Mouse (Mus musculus) retina, adult 2 months (tissue): ENCODE measurements at regions not wholly inside any gene's neighbourhood (a gene's known extent, or its start where the extent isn't known, plus 50 kb on each side); places are given as distances from the start of the nearest gene placed in this dataset.

Source experiments
- DNase-seq: peaks from one replicate; pipeline ENCODE4 v3.0.0-alpha.2; 2012; ENCODE audit warnings: low read depth, low spot score

DNA sequence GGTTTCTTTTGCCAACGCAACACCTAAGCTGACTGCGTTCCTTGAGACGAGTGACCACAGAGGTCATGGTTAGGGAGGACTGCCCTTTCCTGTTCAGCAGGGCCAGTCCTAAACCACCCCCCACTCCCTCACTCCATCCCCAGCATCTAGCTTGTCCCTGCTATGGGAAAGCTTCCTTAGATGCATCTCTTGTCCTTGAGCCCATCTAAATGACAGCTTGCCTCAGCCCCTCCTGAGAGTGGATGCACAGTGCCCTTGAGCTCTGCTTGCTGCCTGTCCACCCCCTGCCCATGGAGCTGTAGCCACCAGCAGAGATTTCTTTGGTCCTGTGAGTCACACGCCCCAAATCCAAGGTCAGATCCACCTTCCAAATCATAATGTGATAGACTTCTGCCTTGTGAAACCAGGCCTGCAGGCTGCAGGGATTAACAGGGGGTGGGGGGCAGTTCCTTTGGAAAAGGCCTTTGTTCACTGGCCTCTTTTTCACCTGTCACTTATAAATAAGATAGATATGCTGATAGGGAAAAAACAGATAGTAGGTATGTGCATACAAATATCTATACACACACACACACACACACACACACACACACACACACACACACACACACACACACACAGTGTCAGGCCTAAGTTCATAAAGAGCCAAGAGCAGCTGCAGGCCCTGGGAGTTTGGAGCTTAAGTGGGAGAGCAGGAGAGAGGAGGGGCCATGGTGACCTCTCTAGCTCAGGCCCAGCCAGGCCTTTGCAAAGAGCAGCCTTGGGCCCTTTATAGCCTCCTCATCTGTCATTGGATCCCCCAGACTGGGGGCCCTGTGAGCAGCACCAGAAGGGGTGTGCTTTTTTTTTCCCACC lies 56.4 kb upstream of the Adra2c start:
- no peak for DNase-seq

DNA sequence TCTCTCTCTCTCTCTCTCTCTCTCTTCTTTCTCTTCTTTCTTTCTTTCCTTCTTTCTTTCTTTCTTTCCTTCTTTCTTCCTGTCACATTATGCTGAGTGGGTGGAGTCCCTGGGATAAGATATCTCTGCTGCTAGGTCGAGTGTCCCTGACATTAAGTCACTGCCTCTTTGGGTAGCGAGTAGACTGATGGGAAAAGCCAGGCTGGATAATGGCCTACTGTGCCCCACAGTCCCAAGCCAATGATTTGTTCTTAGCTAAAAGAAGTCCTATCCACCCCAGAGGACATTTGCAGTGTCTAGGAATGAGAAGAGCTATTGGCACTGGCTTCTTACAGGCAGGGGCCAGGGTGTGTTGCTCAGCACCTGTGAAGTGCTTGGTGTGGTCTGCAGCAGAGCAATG lies 61.8 kb upstream of the Adra2c start:
- DNase-seq, result no peak

DNA sequence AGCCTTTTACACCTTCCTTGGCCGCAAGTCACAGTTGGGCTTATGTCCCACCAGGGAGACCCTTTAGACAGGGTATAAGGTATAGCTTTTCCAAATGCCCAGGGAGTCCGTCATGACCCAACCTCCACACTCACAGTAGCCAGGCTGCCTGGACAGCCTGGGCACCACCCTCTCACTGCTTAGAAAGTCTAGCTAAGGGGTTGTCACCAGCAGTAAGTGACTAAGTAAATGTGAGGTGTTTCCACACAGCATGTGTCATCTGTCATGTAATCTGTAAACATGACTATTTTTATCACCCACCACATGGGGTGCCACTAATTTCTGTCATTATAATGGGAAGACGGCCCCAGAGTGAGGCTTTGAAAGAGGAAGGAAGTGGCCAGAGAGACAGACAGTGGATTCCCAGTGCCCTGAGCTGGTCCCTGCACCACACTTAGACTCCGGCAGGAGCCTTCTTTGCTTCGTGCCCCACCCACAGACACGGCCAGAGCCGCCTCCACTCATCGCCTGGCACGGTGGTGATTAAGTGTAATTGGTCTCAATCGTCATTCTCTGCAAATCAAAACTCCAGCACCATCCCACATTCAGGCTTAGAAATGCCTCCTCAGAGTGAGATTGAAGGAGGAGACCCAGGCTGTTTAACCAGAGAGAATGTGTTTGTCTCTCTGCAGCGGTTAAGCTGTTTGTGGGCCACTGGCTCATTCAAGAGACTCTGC lies 62.5 kb upstream of the Adra2c start:
- DNase-seq, result no peak

DNA sequence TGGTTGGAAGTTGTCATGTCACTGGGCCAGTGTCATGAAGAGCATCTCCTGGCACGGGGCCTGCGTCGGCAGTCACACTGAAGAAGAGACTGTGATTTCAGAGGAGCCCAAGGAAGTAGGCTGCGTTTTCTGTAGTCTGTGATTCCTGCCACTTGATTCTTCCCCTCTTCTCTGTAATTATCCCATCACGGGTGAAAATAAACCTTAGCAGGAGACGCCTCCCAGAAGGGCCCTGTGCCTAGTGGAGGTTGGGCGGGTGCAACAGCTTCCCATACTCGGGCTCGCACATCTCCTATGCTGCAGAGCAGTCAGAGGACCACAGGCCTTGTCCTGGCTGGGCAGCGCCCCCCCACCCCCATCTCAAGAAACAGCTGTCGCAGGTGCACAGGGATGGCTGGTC lies 63.1 kb upstream of the Adra2c start:
- DNase-seq, result no peak

DNA sequence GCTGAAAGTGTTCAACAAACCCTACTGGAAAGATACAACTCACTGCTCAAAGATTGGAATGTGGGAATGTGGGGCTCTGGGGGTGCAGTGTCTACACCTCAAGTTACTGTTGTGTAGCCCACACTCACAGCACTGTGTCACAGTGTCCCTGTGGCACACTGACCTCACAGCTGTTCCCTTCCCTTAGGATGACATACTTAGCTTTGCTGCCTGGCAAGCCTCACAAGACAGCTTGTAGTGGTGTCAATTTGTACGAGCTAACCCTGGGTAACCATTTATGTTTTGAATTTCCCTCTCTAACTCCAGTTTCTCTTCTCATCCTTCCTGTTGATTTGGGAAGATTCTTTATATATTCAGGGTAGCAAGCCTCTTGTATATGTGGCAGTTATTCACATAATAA lies 68.8 kb upstream of the Adra2c start:
- DNase-seq, result no peak

DNA sequence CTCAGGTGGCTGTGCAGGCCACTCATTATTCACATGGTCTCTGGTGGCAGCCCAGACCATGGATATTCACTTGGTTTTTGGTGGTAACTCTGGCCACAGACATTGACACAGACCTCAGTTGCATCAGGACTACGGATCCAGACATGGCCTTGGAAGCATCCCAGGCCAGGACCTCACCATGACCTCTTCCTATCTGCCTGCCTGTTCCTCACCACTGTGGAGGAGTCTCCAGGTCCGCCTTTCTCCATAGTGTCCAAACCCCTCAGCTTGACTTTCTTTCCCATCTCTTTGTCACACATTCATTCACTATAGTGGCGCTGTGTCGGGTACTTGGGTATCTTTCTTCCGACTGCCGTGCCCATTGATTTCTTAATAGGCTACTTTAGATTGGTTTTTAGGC lies 74.1 kb upstream of the Adra2c start:
- no peak for DNase-seq

DNA sequence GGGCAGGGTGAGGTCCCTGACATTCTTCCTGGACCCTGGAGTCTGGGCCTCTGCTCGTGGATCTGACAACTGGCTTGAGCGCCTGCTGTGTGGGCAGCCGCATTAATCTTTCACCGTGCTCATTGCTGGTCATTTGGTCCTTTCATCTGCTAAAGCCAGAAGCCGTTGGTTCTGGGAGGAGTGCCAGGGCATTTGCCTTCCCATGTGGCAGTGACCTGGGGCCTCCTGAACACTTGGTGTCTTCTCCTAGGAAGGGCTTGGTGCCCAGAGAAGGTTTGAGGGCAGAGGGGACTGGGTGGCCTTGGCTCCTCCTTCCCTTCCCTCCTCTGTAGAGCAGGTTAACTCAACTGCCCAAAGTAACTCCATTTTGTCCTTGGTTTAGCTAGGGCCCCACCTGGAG lies 79.7 kb upstream of the Adra2c start:
- no peak for DNase-seq

DNA sequence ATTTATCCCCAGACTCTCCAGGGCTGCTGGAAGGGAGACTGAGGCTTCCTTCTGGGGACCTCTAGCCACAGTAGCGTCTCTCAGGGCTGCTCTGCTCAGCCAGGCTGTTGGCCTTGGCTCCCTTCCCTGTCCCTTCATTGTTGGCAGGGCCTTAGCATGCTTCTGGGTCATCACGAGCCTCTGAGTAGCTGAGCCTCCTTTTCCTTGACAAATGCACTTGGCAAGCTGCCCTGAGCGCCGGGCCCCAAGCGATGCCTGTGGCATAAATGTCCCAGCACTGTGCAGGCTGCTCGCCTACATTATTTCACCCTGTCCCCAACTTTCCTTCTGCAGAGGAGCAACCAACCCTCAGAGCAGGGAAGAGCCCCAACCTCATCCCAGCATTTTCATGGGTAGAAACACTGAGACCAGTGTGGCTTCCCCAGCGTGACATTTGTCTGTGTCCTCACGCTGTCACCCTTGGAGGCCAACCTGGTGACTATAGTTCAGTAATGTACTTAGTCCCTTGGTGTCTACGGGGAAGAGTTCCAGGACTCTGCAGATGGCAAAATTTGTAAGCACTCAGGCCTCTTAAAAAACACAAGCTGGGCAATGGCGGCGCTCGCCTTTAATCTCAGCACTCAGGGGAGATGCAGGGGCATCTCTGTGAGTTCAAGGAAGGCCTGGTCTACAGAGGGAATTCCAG lies 83.7 kb upstream of the Lrpap1 start:
- peak; percentile 25 for DNase-seq

DNA sequence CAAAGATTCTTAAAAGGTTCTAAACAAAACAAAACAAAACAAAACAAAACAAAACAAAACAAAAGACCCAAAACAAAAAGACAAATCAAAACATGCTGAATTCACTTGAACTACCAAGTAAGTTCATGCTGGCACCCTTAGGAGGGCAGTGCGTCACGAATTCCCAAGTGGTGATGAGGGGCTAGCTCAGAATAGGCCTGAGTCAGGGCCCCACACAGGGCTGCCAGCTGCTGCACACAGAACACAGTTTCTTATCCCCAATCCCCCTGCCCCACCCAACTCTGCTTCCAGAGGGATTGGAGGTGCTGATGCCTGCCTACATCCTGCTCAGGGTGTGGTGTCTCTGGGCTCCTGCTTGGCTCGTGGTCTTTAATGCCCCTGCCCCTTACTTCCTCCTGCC lies 80.3 kb upstream of the Lrpap1 start:
- no peak for DNase-seq

DNA sequence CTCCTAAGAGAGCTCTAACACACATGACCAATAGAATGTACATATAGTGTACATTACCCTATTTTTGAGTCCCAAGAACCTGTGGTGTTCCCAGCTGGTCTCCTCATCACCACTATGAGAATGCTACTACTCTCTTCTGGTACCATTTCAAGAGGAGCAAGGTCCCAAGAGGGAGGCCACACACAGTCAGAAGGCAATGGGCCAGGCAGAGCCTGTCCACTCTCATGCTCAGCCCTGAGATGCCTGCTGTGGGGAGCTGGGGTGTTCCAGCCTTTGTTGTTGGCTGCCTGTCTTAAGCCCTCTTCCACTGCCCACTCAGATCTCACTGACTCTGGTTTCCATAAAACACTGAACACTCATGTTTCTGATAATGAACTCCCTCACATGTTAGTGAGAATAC lies 79.7 kb upstream of the Lrpap1 start:
- no peak for DNase-seq

DNA sequence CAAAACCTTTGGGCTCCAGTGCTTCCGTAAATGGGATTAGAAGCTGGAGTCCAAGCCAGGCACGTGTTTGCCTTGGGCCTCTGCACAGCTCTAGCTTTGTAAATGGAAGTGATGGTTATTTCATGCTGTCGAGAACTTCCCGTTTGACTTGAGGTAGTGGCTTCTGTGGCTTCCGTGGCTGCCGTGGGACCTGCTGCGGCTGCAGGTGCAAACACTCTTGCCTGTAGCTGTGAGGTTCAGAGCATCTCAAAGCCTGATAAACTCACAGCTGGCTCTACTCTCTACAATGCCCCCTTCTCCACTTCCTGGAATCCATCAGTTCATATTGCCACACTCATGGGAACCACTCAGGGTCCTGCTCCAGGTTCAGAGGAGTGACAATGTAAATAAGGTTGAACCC lies 77.9 kb upstream of the Lrpap1 start:
- no peak for DNase-seq

DNA sequence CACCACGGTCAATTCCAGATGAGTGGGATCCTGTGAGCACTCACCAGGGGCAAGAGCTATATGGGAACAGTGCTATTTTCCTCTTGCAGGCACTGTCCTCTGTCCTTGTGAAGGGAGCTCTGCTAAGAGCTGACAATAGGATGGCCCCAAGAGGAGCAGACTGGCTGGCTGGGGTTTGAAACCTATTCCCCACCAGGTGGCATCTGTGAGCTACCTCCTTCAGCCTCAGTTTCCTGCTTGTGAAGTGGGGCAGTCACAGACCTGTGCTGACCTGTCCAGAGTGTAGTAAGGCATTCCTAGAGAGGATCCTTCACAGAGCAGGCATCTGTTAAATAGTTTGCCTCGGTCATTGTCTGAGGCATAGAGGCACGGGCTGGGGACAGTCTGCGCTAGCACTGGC lies 71.8 kb upstream of the Lrpap1 start:
- DNase-seq, result no peak

DNA sequence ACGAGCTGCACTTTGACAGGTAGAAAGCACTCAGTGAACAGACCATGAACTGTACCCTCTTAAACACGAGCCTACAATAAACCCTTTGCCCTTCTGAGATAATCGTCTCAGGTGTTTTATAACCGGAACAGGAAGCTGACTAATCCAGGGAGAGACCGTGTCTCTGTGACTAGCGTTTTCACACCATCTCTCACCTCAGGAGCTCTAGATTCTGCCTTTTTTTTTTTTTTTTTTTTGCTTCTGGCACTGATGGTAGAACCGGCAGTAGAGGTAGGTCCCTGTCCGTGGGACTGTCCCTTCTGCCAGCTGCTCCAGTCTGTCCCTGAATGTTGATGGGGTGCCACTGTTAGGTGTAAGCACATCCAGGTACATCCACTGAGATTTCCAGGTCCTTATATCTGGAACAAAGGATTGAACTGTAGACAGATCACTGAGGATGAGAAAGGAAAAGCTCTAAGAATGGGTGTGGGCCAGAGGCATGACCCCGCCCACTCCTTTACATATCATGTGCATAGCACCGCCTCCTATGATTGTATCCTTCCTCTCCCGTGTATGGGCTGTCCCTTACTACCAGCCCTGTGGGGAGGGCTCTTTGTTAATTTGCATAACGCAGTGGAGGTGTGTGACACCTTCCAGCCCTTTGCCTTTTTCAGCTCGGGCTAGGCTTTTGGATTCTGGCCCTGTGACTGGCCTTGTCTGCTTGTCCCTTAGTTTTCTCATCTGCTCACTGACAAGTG lies 70.7 kb upstream of the Lrpap1 start:
- DNase-seq, result no peak

DNA sequence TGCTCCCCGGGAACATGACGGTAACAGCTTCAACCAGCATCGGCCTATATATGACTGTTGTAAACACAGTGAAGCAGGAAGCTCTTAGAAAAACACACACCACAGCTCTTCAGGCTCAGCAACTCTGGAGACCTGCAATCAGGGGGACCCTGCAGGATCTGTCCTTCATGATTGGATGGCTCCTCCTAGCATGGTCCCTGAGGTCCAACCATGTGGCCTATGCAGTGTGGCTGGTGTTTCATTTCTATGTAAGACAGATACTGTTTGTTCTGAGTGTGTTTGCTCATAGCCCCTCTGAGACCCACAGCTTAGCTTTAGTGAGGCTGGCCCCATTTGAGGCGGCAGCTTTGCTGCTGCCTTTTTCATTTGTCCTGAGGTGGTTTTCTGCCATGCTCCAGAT lies 68.8 kb upstream of the Lrpap1 start:
- no peak for DNase-seq

DNA sequence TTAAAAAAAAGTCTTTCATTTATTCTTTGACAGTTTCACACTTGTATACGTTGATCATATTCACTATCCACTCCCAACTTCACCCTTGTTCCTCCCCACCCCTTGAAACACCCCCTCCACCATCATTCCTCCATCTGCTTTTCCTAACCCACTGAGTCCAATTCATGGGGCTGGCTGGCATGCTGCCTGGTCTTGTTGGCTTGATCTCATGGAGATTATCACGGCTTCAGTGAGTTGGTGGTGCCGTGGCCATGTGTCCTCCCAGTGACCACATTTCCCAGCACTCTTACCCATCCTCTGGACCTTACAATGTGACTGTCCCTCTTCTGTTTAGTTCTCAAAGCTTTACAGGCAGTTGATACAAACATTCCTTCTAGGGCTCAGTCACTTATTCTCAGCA lies 65.8 kb upstream of the Lrpap1 start:
- DNase-seq, result no peak

DNA sequence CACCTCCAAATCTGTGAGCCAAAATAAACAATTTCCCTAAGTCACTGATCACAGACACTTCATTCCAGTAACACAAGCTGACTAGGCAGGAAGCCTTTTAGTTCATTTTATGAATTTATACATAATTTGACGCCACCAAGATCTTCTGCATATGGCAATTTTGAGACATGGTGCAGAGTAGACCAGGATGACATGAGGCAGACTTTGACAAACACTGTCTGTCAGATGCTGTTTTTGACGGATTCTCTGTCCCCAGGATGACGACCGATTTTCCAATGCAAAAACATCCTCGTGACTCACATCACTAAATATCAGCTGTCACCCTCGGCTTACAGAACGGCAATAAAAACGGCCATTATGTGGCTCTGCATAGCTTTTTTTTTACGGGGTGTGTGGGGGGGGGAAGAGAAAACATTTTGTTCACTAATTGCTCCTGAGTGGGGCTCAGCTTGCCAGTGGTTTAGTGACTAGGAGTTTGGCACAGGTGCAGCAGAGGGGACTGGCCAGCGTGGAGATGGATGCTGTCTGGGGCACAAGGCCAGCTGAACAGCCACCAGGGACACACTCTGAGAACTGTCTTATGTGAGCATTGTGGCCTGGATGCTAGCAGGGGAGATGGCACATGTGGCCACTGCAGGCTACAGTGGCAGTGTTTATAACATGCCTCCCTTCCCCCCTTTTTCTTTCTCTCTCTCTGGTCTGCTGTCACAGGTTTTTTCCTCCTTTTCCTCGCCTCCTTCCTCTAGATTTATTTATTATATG lies 65.0 kb upstream of the Lrpap1 start:
- DNase-seq, result no peak

DNA sequence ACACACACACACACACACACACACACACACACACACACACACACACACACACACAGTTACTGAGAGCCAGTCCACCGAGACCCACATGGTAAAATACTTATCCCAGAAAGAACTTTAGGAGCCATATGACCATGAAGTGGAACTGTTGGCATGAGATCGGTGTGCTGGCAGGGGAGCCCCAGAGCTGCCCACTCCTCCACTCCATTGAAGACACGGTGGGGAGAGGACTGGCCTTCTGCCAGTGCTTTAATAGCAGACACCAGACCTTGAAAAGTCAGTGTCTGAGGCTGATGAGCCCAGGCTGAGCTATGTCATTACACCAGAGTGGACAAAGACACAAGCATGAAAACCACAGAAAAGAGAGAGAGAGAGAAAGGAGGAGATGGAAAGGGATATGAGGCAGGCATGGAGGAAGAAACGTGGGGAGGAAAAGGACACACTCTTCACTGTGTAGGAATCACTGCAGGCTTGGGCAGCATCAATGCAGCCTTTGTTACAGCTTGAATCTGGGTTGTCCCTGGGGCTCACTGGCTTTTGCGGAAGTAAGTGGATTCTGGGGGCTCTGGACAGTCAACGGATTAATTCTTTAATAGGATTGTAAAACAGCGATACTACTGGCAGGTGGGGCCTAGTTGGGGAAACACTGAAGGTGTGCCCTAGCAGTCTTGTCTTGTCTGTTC lies 64.2 kb upstream of the Lrpap1 start:
- no peak for DNase-seq

DNA sequence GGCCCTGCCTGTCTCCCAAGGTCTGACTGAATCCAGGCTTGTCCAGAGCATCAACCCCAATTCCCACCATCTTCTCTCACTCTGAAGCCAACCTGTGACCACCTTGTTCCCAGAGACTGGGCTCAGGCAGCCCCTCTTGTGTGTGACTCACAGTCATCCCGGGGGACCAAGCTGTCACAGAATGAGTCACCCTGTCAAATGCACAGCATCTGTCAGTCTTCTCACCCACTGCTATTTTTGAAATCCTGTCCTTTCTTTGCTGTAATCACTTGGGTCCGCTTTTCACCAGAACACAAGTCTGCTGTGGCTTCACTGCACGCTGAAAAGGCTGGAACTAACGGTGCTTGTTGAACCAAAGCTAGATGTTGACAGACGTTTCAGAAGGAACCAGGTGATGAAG lies 63.3 kb upstream of the Lrpap1 start:
- no peak for DNase-seq

DNA sequence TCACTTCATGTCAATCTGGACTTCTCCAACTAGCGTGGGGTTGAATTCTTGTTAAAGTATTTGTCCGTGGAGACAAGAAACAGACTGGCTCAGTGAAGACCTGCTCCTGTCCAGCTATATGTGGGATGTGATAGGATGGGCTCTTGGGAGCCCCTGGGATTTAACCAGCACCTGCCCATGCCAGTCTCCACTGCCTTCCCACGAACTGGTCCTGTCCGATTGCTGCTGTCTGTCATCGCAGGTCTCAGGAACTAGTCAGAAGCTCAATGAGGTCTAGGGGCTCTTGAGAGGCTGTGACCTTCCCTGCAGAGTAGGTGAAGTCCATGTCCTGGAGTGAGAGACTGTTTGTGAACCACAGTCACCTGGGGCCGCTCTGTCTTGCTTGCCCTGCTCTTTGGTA lies 62.8 kb upstream of the Lrpap1 start:
- DNase-seq, result no peak

DNA sequence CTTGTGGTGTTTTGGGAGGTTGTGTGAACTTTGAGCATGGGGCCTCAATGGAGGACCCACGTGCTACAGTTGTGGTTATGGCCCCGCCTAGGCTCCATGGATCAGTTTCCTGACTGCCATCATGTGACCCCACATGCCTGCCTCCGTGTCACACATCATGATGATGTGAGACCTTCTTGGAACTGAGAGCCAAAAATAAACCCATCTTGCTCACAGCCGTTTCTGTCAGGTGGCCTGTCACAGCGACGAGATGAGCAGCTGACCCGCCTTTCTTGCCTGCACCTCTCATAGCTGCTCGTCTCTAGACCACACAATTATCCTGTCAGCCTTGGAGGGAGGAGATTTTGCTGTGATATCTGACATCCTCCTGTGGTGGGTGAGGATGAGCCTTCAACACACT lies 60.4 kb upstream of the Lrpap1 start:
- no peak for DNase-seq

DNA sequence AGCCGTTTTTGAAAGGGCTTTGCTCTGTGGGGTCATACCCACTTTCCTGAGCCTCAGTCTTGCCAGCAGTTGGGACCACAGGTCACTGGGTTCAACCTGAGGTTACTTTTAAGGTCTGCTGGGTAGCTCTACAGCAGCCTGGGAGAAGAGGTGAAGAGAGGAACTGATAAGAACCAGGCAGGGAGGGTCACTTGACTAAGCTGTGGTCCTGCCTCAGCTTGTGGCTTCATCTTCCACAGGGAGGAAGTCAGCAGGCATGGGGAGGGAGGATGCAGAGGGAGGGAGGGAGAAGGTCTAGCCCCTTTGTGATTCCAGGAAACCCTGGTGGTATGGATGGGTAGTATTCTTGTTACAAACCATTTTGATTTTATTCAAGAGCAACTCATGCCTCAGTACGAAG lies 59.9 kb upstream of the Lrpap1 start:
- DNase-seq, result no peak
